Mouse (Mus musculus): ENCODE data around the gene Etl4. TPM values are rescaled to one million over a fixed set of nuclear protein-coding genes. Genes with fewer than 3 reads are reported as not detected.

Gene Etl4
- total and polyA plus RNA-seq, 2 experiments from 2014 or later, result 7.6 to 20.6 TPM

DNA sequence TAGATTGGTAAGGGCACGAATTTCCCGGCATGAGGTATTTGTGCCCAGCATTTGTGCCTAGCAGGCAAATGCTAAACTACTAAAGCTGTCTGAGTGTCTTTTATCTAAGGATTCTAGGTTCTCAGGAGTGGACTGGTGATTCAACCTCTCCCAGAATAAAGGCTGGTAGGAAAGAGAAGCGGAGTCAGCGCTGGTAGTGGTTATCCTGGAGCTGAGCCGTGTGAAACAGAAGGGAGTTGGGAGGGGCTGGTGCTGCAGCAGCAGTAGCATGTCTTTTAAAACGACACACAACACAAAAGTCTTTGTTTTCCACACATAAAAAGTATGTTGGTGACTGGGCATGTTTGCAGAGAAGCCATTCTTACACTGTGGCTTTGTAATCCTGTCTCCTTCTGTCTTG is 628.2 kb downstream of the Etl4 start:
- 0 out of 2 replicates have a peak, but pooled peaks cover 4% of the 10 kb centered on the region for H3K9me3 ChIP-seq (replicated peaks; ENCODE audit: control insufficient read depth, low read length)
- 50% methylated on average over 6 of the region's 6 CpGs for whole genome bisulfite sequencing
- H3K4me2 ChIP-seq (ENCODE audit: low read depth, low read length), result no peak overlapping the region
- no peaks in the 10 kb centered on the region for H3K4me1 ChIP-seq (ENCODE audit: control insufficient read depth, insufficient read depth)
- DNase-seq (ENCODE audit: low spot score), result no peak
- H3K36me3 ChIP-seq (replicated peaks; ENCODE audit: control insufficient read depth, insufficient read depth, low read length), result no peaks in the 10 kb centered on the region
- no peak overlapping the region for H3K27ac ChIP-seq (ENCODE audit: low read depth)
- no peak for ATAC-seq (ENCODE audit: insufficient read depth, low read depth)
- H3K9ac ChIP-seq (replicated peaks; ENCODE audit: low read depth, low read length), result no peak overlapping the region
- H3K4me3 ChIP-seq (ENCODE audit: low read depth, low read length), result no peak overlapping the region
- TF ChIP-seq CTCF (IDR thresholded peaks at IDR 0.05; ENCODE audit: low read depth) (no peak), EP300 (IDR thresholded peaks at IDR 0.05; ENCODE audit: low read depth) (no peak)
- no peaks in the 10 kb centered on the region for H3K27me3 ChIP-seq (ENCODE audit: control insufficient read depth, insufficient read depth, low read length)

- 55% methylated on average over 4 of the region's 4 CpGs for WGBS
- H3K9ac ChIP-seq (replicated peaks; ENCODE audit: low read depth, low read length), result no peak overlapping the region
- 0 out of 2 replicates have a peak, but pooled peaks cover 4% of the 10 kb centered on the region for H3K9me3 ChIP-seq (replicated peaks; ENCODE audit: control insufficient read depth, low read length)
- DNase-seq (ENCODE audit: low spot score), result no peak
- no peaks in the 10 kb centered on the region for H3K36me3 ChIP-seq (replicated peaks; ENCODE audit: control insufficient read depth, insufficient read depth, low read length)
- no peak overlapping the region for H3K4me3 ChIP-seq (ENCODE audit: low read depth, low read length)
- H3K4me1 ChIP-seq (ENCODE audit: control insufficient read depth, insufficient read depth), result no peaks in the 10 kb centered on the region
- H3K27me3 ChIP-seq (ENCODE audit: control insufficient read depth, insufficient read depth, low read length), result no peaks in the 10 kb centered on the region
- no peak overlapping the region for H3K27ac ChIP-seq (ENCODE audit: low read depth)
- ATAC-seq (ENCODE audit: insufficient read depth, low read depth), result no peak
- TF ChIP-seq EP300 (IDR thresholded peaks at IDR 0.05; ENCODE audit: low read depth), result no peak
- TF ChIP-seq CTCF (IDR thresholded peaks at IDR 0.05; ENCODE audit: low read depth), result no peak
- H3K4me2 ChIP-seq (ENCODE audit: low read depth, low read length), result no peak overlapping the region
Measured at GRCm38 (mm10) chr2:20538871-20539270, 629.3 kb downstream of the Etl4 start.

DNA sequence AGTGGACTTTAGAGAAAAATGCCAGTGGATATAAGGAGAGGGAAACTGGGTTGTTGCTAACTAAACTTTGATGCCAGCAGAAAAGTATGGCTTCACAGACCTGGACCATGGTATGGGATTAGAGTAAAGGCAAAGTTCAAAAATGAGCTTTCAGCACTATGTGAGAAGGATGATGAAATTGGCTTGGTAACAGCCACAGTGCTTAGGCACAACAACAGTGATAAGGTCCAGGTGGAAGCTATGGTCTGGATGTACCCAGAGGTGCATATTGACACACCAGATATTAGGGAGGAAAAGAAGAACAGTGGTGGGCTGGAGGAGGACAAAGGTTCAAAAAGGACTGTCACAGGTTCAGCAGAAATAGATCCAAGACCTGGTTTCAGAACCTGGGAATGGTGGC is 631.7 kb downstream of the Etl4 start:
- DNase-seq (ENCODE audit: low spot score), result no peak
- H3K9ac ChIP-seq (replicated peaks; ENCODE audit: low read depth, low read length), result no peak overlapping the region
- no peak for ATAC-seq (ENCODE audit: insufficient read depth, low read depth)
- TF ChIP-seq EP300 (IDR thresholded peaks at IDR 0.05; ENCODE audit: low read depth) (no peak), CTCF (IDR thresholded peaks at IDR 0.05; ENCODE audit: low read depth) (no peak)
- no peak overlapping the region for H3K27ac ChIP-seq (ENCODE audit: low read depth)
- no peak overlapping the region for H3K4me2 ChIP-seq (ENCODE audit: low read depth, low read length)
- H3K27me3 ChIP-seq (ENCODE audit: control insufficient read depth, insufficient read depth, low read length), result no peaks in the 10 kb centered on the region
- H3K4me1 ChIP-seq (ENCODE audit: control insufficient read depth, insufficient read depth), result no peaks in the 10 kb centered on the region
- no peaks in the 10 kb centered on the region for H3K36me3 ChIP-seq (replicated peaks; ENCODE audit: control insufficient read depth, insufficient read depth, low read length)
- H3K4me3 ChIP-seq (ENCODE audit: low read depth, low read length), result no peak overlapping the region
- H3K9me3 ChIP-seq (replicated peaks; ENCODE audit: control insufficient read depth, low read length), result 0 out of 2 replicates have a peak, but pooled peaks cover 4% of the 10 kb centered on the region

DNA sequence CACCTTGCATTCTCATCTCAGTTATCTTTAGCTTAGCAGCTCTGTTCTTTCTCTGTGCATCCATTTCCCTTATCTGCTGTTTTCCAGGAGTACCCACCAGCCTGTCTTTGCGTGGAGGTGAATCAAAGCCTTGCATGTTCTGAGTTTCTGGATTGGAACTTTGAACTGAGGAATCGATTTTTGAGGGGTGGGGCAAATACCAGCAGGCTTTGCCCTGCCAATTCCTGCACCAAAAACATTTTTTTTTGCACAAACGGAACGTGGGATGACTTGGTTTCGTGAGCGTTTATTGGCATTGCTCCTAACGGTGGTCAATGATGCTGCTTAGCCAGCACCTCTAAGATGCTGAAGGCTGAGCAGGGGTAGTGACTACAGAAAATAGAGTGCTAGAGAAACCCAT is 632.7 kb downstream of the Etl4 start:
- H3K36me3 ChIP-seq (replicated peaks; ENCODE audit: control insufficient read depth, insufficient read depth, low read length), result no peaks in the 10 kb centered on the region
- ATAC-seq (ENCODE audit: insufficient read depth, low read depth) (no peak), DNase-seq (ENCODE audit: low spot score) (no peak)
- WGBS, result 75% methylated on average over 7 of the region's 7 CpGs
- H3K4me1 ChIP-seq (ENCODE audit: control insufficient read depth, insufficient read depth), result peaks cover 2% of the 10 kb centered on the region; the same call in 1 of the 2 replicates
- TF ChIP-seq EP300 (IDR thresholded peaks at IDR 0.05; ENCODE audit: low read depth) (no peak), CTCF (IDR thresholded peaks at IDR 0.05; ENCODE audit: low read depth) (no peak)
- H3K4me3 ChIP-seq (ENCODE audit: low read depth, low read length), result no peak overlapping the region
- no peak overlapping the region for H3K27ac ChIP-seq (ENCODE audit: low read depth)
- H3K9ac ChIP-seq (replicated peaks; ENCODE audit: low read depth, low read length), result no peak overlapping the region
- H3K27me3 ChIP-seq (ENCODE audit: control insufficient read depth, insufficient read depth, low read length), result no peaks in the 10 kb centered on the region
- no peak overlapping the region for H3K4me2 ChIP-seq (ENCODE audit: low read depth, low read length)
- H3K9me3 ChIP-seq (replicated peaks; ENCODE audit: control insufficient read depth, low read length), result 0 out of 2 replicates have a peak, but pooled peaks cover 4% of the 10 kb centered on the region

GRCm38 (mm10) chr2:20545624-20546023 is 636.0 kb downstream of the Etl4 start:
- Histone ChIP-seq H3K4me1 (ENCODE audit: control insufficient read depth, insufficient read depth) (peaks cover 7% of the 10 kb centered on the region), H3K27me3 (ENCODE audit: control insufficient read depth, insufficient read depth, low read length) (no peaks in the 10 kb centered on the region), H3K27ac (ENCODE audit: low read depth) (no peak overlapping the region), H3K9me3 (replicated peaks; ENCODE audit: control insufficient read depth, low read length) (no peaks in the 10 kb centered on the region), H3K36me3 (replicated peaks; ENCODE audit: control insufficient read depth, insufficient read depth, low read length) (no peaks in the 10 kb centered on the region), H3K4me2 (ENCODE audit: low read depth, low read length) (no peak overlapping the region), H3K9ac (replicated peaks; ENCODE audit: low read depth, low read length) (no peak overlapping the region), H3K4me3 (ENCODE audit: low read depth, low read length) (no peak overlapping the region)
- TF ChIP-seq EP300 (IDR thresholded peaks at IDR 0.05; ENCODE audit: low read depth) (no peak), CTCF (IDR thresholded peaks at IDR 0.05; ENCODE audit: low read depth) (no peak)
- ATAC-seq (ENCODE audit: insufficient read depth, low read depth) (no peak), DNase-seq (ENCODE audit: low spot score) (no peak)
- WGBS, result 69% methylated on average over 2 of the region's 2 CpGs

All from heart, postnatal 0 days (tissue).